Mouse (Mus musculus) mesoderm, embryonic 11.5 days (tissue): ENCODE measurements at regions not wholly inside any gene's neighbourhood (a gene's known extent, or its start where the extent isn't known, plus 50 kb on each side); places are given as distances from the start of the nearest gene placed in this dataset.
A peak's percentile ranks its signal among the peaks of the same experiment; 100 is the strongest.

Experiments
- DNase-seq: peaks from one replicate; pipeline ENCODE4 v3.0.0-alpha.2; 2012; ENCODE audit warnings: low read depth, low spot score

GRCm38 (mm10) chr2:10816374-10816773, 355.5 kb upstream of the Prkcq start:
- DNase-seq: peak; percentile 6

- DNase-seq: peak; percentile 74
Measured at GRCm38 (mm10) chr2:10825278-10826133, 346.4 kb upstream of the Prkcq start.

GRCm38 (mm10) chr2:10826134-10826767, 345.7 kb upstream of the Prkcq start:
- DNase-seq: no peak

GRCm38 (mm10) chr2:10839976-10840375, 331.9 kb upstream of the Prkcq start:
- no peak for DNase-seq

- DNase-seq: no peak
Measured at GRCm38 (mm10) chr2:10861654-10862292, 310.1 kb upstream of the Prkcq start.

GRCm38 (mm10) chr2:10864451-10864850, 307.5 kb upstream of the Prkcq start:
- no peak for DNase-seq

GRCm38 (mm10) chr2:10874303-10874702, 297.6 kb upstream of the Prkcq start:
- no peak for DNase-seq

- no peak for DNase-seq
Measured at GRCm38 (mm10) chr2:10901926-10902325, 270.0 kb upstream of the Prkcq start.

- DNase-seq: no peak
Measured at GRCm38 (mm10) chr2:10919955-10920354, 252.0 kb upstream of the Prkcq start.

- no peak for DNase-seq
Measured at GRCm38 (mm10) chr2:10920686-10921485, 251.0 kb upstream of the Prkcq start.

GRCm38 (mm10) chr2:10921486-10922450, 250.1 kb upstream of the Prkcq start:
- DNase-seq: no peak

- DNase-seq: no peak
Measured at GRCm38 (mm10) chr2:10923984-10924383, 247.9 kb upstream of the Prkcq start.

- peak; percentile 9 for DNase-seq
Measured at GRCm38 (mm10) chr2:10925361-10925760, 246.5 kb upstream of the Prkcq start.

GRCm38 (mm10) chr2:10937405-10937804, 234.5 kb upstream of the Prkcq start:
- peak; percentile 38 for DNase-seq

GRCm38 (mm10) chr2:10965224-10965623, 206.7 kb upstream of the Prkcq start:
- DNase-seq: no peak

- no peak for DNase-seq
Measured at GRCm38 (mm10) chr2:10966891-10967290, 205.0 kb upstream of the Prkcq start.

- DNase-seq: peak; percentile 22
Measured at GRCm38 (mm10) chr2:10969111-10969689, 202.7 kb upstream of the Prkcq start.

- no peak for DNase-seq
Measured at GRCm38 (mm10) chr2:10972051-10972450, 199.9 kb upstream of the Prkcq start.

- DNase-seq: no peak
Measured at GRCm38 (mm10) chr2:10978772-10979171, 193.1 kb upstream of the Prkcq start.

- DNase-seq: no peak
Measured at GRCm38 (mm10) chr2:10986101-10986500, 185.8 kb upstream of the Prkcq start.
